Mouse (Mus musculus) spleen, adult 12 weeks (tissue): ENCODE measurements around the gene Kmt2b.

ENCODE experiments used
- DNase-seq: peaks from one replicate; pipeline ENCODE4 v3.0.0; 2022; ENCODE audit warnings: low spot score

Gene Kmt2b

GRCm38 (mm10) chr7:30564970-30565571 lies 23.5 kb downstream of the Kmt2b start, which contains the start of gene Igflr1:
Gene Igflr1 (plus strand): TSS chr7:30565427.
- DNase-seq = no peak

GRCm38 (mm10) chr7:30563906-30564280 lies 24.6 kb downstream of the Kmt2b start:
- DNase-seq = peak; percentile 39

- peak; percentile 86 for DNase-seq
Observed at GRCm38 (mm10) chr7:30563117-30563905, 25.2 kb downstream of the Kmt2b start, which contains the start of the genes U2af1l4, Gm49396 and Psenen. Gene U2af1l4 (plus strand): TSS chr7:30563301. Gene Gm49396 (plus strand): TSS chr7:30563344. Gene Psenen (minus strand): TSS chr7:30563627.

GRCm38 (mm10) chr7:30562526-30563116 lies 25.9 kb downstream of the Kmt2b start:
- DNase-seq = no peak

- DNase-seq = no peak
Observed at GRCm38 (mm10) chr7:30560296-30560695, 28.2 kb downstream of the Kmt2b start.

GRCm38 (mm10) chr7:30559443-30559954 lies 29.0 kb downstream of the Kmt2b start, which contains the start of gene Lin37:
Gene Lin37 (minus strand): TSS chr7:30559838.
- peak; percentile 83 for DNase-seq

- peak; percentile 22 for DNase-seq
Observed at GRCm38 (mm10) chr7:30558656-30559442, 29.7 kb downstream of the Kmt2b start.

- DNase-seq = no peak
Observed at GRCm38 (mm10) chr7:30557901-30558514, 30.5 kb downstream of the Kmt2b start.

GRCm38 (mm10) chr7:30556894-30557536 lies 31.5 kb downstream of the Kmt2b start:
- DNase-seq = no peak

- no peak for DNase-seq
Observed at GRCm38 (mm10) chr7:30553810-30554584, 34.5 kb downstream of the Kmt2b start.

GRCm38 (mm10) chr7:30553021-30553589 lies 35.4 kb downstream of the Kmt2b start:
- DNase-seq = peak; percentile 39

- peak; percentile 93 for DNase-seq
Observed at GRCm38 (mm10) chr7:30552102-30553020, 36.2 kb downstream of the Kmt2b start, which contains the start of the genes Hspb6 and Proser3. Gene Hspb6 (plus strand): TSS chr7:30552178. Gene Proser3 (minus strand): TSS chr7:30552299.

- no peak for DNase-seq
Observed at GRCm38 (mm10) chr7:30551445-30552101, 37.0 kb downstream of the Kmt2b start.

- DNase-seq = no peak
Observed at GRCm38 (mm10) chr7:30550603-30551002, 37.9 kb downstream of the Kmt2b start.

GRCm38 (mm10) chr7:30549880-30550279 lies 38.6 kb downstream of the Kmt2b start:
- DNase-seq = no peak

GRCm38 (mm10) chr7:30544327-30544726 lies 44.2 kb downstream of the Kmt2b start:
- DNase-seq = no peak

- DNase-seq = no peak
Observed at GRCm38 (mm10) chr7:30540572-30540971, 48.0 kb downstream of the Kmt2b start.
